Mouse (Mus musculus) neural tube, embryonic 15.5 days (tissue): ENCODE measurements around the gene Olfr1356. TPM values are rescaled to one million over a fixed set of nuclear protein-coding genes. Genes with fewer than 3 reads are reported as not detected.
"Not testable (repeated sequence)": the region's sequence is repeated elsewhere in the genome, so short reads cannot be mapped to it uniquely, and the experiment has no call there.

Experiments
- ATAC-seq: fragments of 200-750 bp; cut with Nextera tagmentation; 2 replicates; pipeline ENCODE4 v1.8.0; 2017; ENCODE audit warnings: mild to moderate bottlenecking, moderate TSS enrichment, moderate library complexity; ENCODE audit not compliant: low FRiP score
- H3K27ac ChIP-seq: fragments of 300-500 bp; sonication (generic); replicated peaks from 2 replicates; pipeline ENCODE4 v1.5.1; 2015; ENCODE audit warnings: mild to moderate bottlenecking, inconsistent platforms
- H3K27me3 ChIP-seq: fragments of 300-500 bp; sonication (generic); replicated peaks from 2 replicates; pipeline ENCODE4 v1.6.1; 2015; ENCODE audit warnings: inconsistent platforms
- H3K36me3 ChIP-seq: fragments of 300-500 bp; sonication (generic); 2 replicates; pipeline ENCODE4 v1.6.1; 2015; ENCODE audit warnings: inconsistent platforms
- H3K4me1 ChIP-seq: fragments of 300-500 bp; sonication (generic); 2 replicates; pipeline ENCODE4 v1.6.1; 2015; ENCODE audit warnings: inconsistent platforms
- H3K4me2 ChIP-seq: fragments of 300-500 bp; sonication (generic); 2 replicates; pipeline ENCODE4 v1.6.1; 2015; ENCODE audit warnings: inconsistent platforms, mild to moderate bottlenecking, moderate library complexity
- H3K4me3 ChIP-seq: fragments of 300-500 bp; sonication (generic); replicated peaks from 2 replicates; pipeline ENCODE4 v1.5.1; 2015; ENCODE audit warnings: mild to moderate bottlenecking, inconsistent platforms
- H3K9ac ChIP-seq: fragments of 300-500 bp; sonication (generic); replicated peaks from 2 replicates; pipeline ENCODE4 v1.6.1; 2015; ENCODE audit warnings: mild to moderate bottlenecking, inconsistent platforms
- H3K9me3 ChIP-seq: fragments of 300-500 bp; sonication (generic); replicated peaks from 2 replicates; pipeline ENCODE4 v1.6.1; 2016; ENCODE audit warnings: inconsistent platforms
- WGBS: fragments of 180-500 bp; shearing (Covaris S2); methylation state at CpG from one replicate; pipeline ENCODE4 v1.1.7; 2015; ENCODE audit warnings: mixed read lengths; 5-methylcytosine and 5-hydroxymethylcytosine counted together
- polyA plus RNA-seq: library from polyadenylated mRNA; unstranded; fragments of >200 nt; fragmentation: Nextera tagmentation; extraction: Ambion mirVana; gene quantifications from 2 replicates; pipeline ENCODE4 v1.2.1, GENCODE M21; 2015

Olfr1356 gene
- polyA plus RNA-seq: not detected in 2 replicates

GRCm38 (mm10) chr10:78852066-78852465, at the start of gene Olfr1356:
Gene Olfr1356, minus strand, starts transcription at chr10:78852166.
- Histone ChIP-seq H3K4me2 (no peak within 1 kb of the TSS), H3K4me1 (no peaks in the 10 kb centered on the region), H3K9me3 (no peaks in the 10 kb centered on the region), H3K27ac (no peak within 1 kb of the TSS), H3K36me3 (no peaks in the 10 kb centered on the region), H3K4me3 (no peak within 1 kb of the TSS), H3K27me3 (no peaks in the 10 kb centered on the region), H3K9ac (no peak within 1 kb of the TSS)
- ATAC-seq: no peak
- WGBS: 85% methylated on average over 2 of the region's 2 CpGs

- no peak within 1 kb of the TSS for H3K4me2 ChIP-seq
- H3K4me3 ChIP-seq: no peak within 1 kb of the TSS
- H3K9ac ChIP-seq: no peak within 1 kb of the TSS
- no peaks in the 10 kb centered on the region for H3K27me3 ChIP-seq
- no peak for ATAC-seq
- no peaks in the 10 kb centered on the region for H3K36me3 ChIP-seq
- no peaks in the 10 kb centered on the region for H3K9me3 ChIP-seq
- WGBS: 74% methylated on average over 2 of the region's 2 CpGs
- H3K27ac ChIP-seq: no peak within 1 kb of the TSS
- H3K4me1 ChIP-seq: no peaks in the 10 kb centered on the region
Measured at GRCm38 (mm10) chr10:78875240-78875639, 23.3 kb upstream of the Olfr1356 start, which contains the start of gene Olfr1355. Gene Olfr1355, plus strand, starts transcription at chr10:78875540.

GRCm38 (mm10) chr10:78840456-78840855, 11.5 kb downstream of the Olfr1356 start:
- H3K9me3 ChIP-seq, H3K9ac ChIP-seq, H3K27ac ChIP-seq, H3K27me3 ChIP-seq, H3K36me3 ChIP-seq, ATAC-seq, H3K4me2 ChIP-seq, H3K4me1 ChIP-seq, H3K4me3 ChIP-seq: not testable (repeated sequence)
- 94% methylated on average over 12 of the region's 12 CpGs for WGBS

GRCm38 (mm10) chr10:78812358-78813060, 39.5 kb downstream of the Olfr1356 start:
- Histone ChIP-seq H3K4me2 (no peak overlapping the region), H3K27ac (peak overlapping the region; percentile 34; the same call in 1 of the 2 replicates), H3K9me3 (no peaks in the 10 kb centered on the region), H3K4me3 (no peak overlapping the region), H3K4me1 (no peaks in the 10 kb centered on the region), H3K9ac (no peak overlapping the region), H3K27me3 (no peaks in the 10 kb centered on the region), H3K36me3 (peaks cover 18% of the 10 kb centered on the region; the same call in 1 of the 2 replicates)
- WGBS: 32% methylated on average over 6 of the region's 6 CpGs
- ATAC-seq: peak; percentile 91

- Histone ChIP-seq H3K27ac (no peak overlapping the region), H3K36me3 (peaks cover 5% of the 10 kb centered on the region; the same call in 1 of the 2 replicates), H3K4me1 (no peaks in the 10 kb centered on the region), H3K4me3 (no peak overlapping the region), H3K9me3 (no peaks in the 10 kb centered on the region), H3K27me3 (no peaks in the 10 kb centered on the region), H3K9ac (no peak overlapping the region), H3K4me2 (no peak overlapping the region)
- no peak for ATAC-seq
- WGBS: 90% methylated on average over 2 of the region's 2 CpGs
Measured at GRCm38 (mm10) chr10:78801449-78801848, 50.5 kb downstream of the Olfr1356 start.

Other genes with a start within 250 kb of the Olfr1356 start
- not detected in 2 replicates for gene Olfr1357, start 234.1 kb downstream of the Olfr1356 start, polyA plus RNA-seq
- 0.10 TPM in 1 of 2 replicates, not detected in the other for gene Casp14, start 133.9 kb downstream of the Olfr1356 start, polyA plus RNA-seq
- gene Ccdc105, start 99.1 kb downstream of the Olfr1356 start, polyA plus RNA-seq: 0.36 and 0.49 TPM in 2 replicates
- gene Slc1a6, start 71.7 kb downstream of the Olfr1356 start, polyA plus RNA-seq: 27.5 and 31.0 TPM in 2 replicates
- gene Olfr1355, start 23.4 kb upstream of the Olfr1356 start, polyA plus RNA-seq: not detected in 2 replicates
- gene Olfr1354, start 61.0 kb upstream of the Olfr1356 start, polyA plus RNA-seq: not detected in 2 replicates
- not detected in 2 replicates for gene Olfr8, start 98.5 kb upstream of the Olfr1356 start, polyA plus RNA-seq
- not detected in 2 replicates for gene Olfr1353, start 111.1 kb upstream of the Olfr1356 start, polyA plus RNA-seq
- not detected in 2 replicates for gene Olfr1352, start 128.9 kb upstream of the Olfr1356 start, polyA plus RNA-seq
- 0.17 TPM in 1 of 2 replicates, not detected in the other for gene Olfr1351, start 160.3 kb upstream of the Olfr1356 start, polyA plus RNA-seq
- 0.24 and 0.60 TPM in 2 replicates for gene Olfr57, start 176.6 kb upstream of the Olfr1356 start, polyA plus RNA-seq
- 40.9 and 44.4 TPM in 2 replicates for gene 2610008E11Rik, start 245.4 kb upstream of the Olfr1356 start, polyA plus RNA-seq